Mouse (Mus musculus) lung, postnatal 0 days (tissue): ENCODE data around the gene Skap1. TPM values are rescaled to one million over a fixed set of nuclear protein-coding genes. Genes with fewer than 3 reads are reported as not detected.
"Not testable (repeated sequence)": the region's sequence is repeated elsewhere in the genome, so short reads cannot be mapped to it uniquely, and the experiment has no call there.

Experiments
- ATAC-seq: fragments of 200-750 bp; cut with Nextera tagmentation; 2 replicates; pipeline ENCODE4 v1.8.0; 2017; ENCODE audit warnings: moderate library complexity
- DNase-seq: peaks from one replicate; pipeline ENCODE4 v3.0.0-alpha.2; 2016; ENCODE audit warnings: low spot score
- H3K27ac ChIP-seq: fragments of 300-500 bp; sonication (generic); 2 replicates; pipeline ENCODE4 v1.5.1; 2014; ENCODE audit warnings: antibody characterized with exemption, mild to moderate bottlenecking, low read length, mixed read lengths
- H3K27me3 ChIP-seq: fragments of 300-500 bp; sonication (generic); replicated peaks from 2 replicates; pipeline ENCODE4 v1.6.1; 2014; ENCODE audit warnings: low read length, mixed read lengths; ENCODE audit not compliant: insufficient read depth
- H3K36me3 ChIP-seq: fragments of 300-500 bp; sonication (generic); 2 replicates; pipeline ENCODE4 v1.6.1; 2014; ENCODE audit warnings: low read length, mixed read lengths; ENCODE audit not compliant: insufficient read depth
- H3K4me1 ChIP-seq: fragments of 300-500 bp; sonication (generic); 2 replicates; pipeline ENCODE4 v1.6.1; 2014; ENCODE audit warnings: antibody characterized with exemption, low read depth, low read length, mixed read lengths; ENCODE audit not compliant: insufficient read depth
- H3K4me2 ChIP-seq: fragments of 300-500 bp; sonication (generic); replicated peaks from 2 replicates; pipeline ENCODE4 v1.6.1; 2014; ENCODE audit warnings: low read depth, mild to moderate bottlenecking, low read length, moderate library complexity, mixed read lengths
- H3K4me3 ChIP-seq: fragments of 300-500 bp; sonication (generic); 2 replicates; pipeline ENCODE4 v1.5.1; 2014; ENCODE audit warnings: low read depth, low read length
- H3K9ac ChIP-seq: fragments of 300-500 bp; sonication (generic); replicated peaks from 2 replicates; pipeline ENCODE4 v1.6.1; 2014; ENCODE audit warnings: low read depth, mild to moderate bottlenecking
- H3K9me3 ChIP-seq: fragments of 300-500 bp; sonication (generic); 2 replicates; pipeline ENCODE4 v1.6.1; 2016; ENCODE audit warnings: low read length, mixed read lengths
- CTCF ChIP-seq: IDR thresholded peaks from 2 replicates; pipeline ENCODE4 v1.5.1; 2016; ENCODE audit warnings: antibody characterized with exemption, mild to moderate bottlenecking
- EP300 ChIP-seq: IDR thresholded peaks from 2 replicates; pipeline ENCODE4 v1.6.1; 2016; ENCODE audit warnings: antibody characterized with exemption, mild to moderate bottlenecking, control low read depth
- WGBS: fragments of 180-500 bp; shearing (Covaris S2); extraction: QIAGEN DNeasy Blood & Tissue Kit; methylation state at CpG from one replicate; pipeline ENCODE4 v1.1.7; 2014; 5-methylcytosine and 5-hydroxymethylcytosine counted together
- polyA plus RNA-seq: library from polyadenylated mRNA; unstranded; fragments of >200 nt; fragmentation: Nextera tagmentation; extraction: Ambion mirVana; gene quantifications from 2 replicates; pipeline ENCODE4 v1.2.1, GENCODE M21; 2015

Skap1 gene
- polyA plus RNA-seq, 1 experiment from 2014 or later = 0.73 TPM

- H3K9ac ChIP-seq = no peak overlapping the region
- ATAC-seq (no peak), DNase-seq (no peak)
- H3K4me2 ChIP-seq = no peak overlapping the region
- H3K27me3 ChIP-seq = no peaks in the 10 kb centered on the region
- WGBS = 72% methylated on average over 5 of the region's 5 CpGs
- 0 out of 2 replicates have a peak, but pooled peaks cover 3% of the 10 kb centered on the region for H3K4me1 ChIP-seq
- H3K9me3 ChIP-seq = no peaks in the 10 kb centered on the region
- TF ChIP-seq CTCF (no peak), EP300 (no peak)
- H3K36me3 ChIP-seq = no peaks in the 10 kb centered on the region
- no peak overlapping the region for H3K27ac ChIP-seq
- no peak overlapping the region for H3K4me3 ChIP-seq
Observed at GRCm38 (mm10) chr11:96780306-96780705, 315.9 kb downstream of the Skap1 start.

- ATAC-seq (no peak), DNase-seq (no peak)
- Histone ChIP-seq H3K27me3 (no peaks in the 10 kb centered on the region), H3K4me2 (no peak overlapping the region), H3K9ac (no peak overlapping the region), H3K27ac (no peak overlapping the region), H3K36me3 (no peaks in the 10 kb centered on the region), H3K4me1 (0 out of 2 replicates have a peak, but pooled peaks cover 2% of the 10 kb centered on the region), H3K4me3 (no peak overlapping the region), H3K9me3 (no peaks in the 10 kb centered on the region)
- 52% methylated on average over 2 of the region's 2 CpGs for WGBS
- TF ChIP-seq CTCF (peak; percentile 57), EP300 (no peak)
Observed at GRCm38 (mm10) chr11:96781425-96781824, 317.0 kb downstream of the Skap1 start.

- 14% methylated on average over 7 of the region's 7 CpGs for WGBS
- TF ChIP-seq CTCF = peak; percentile 77
- not testable (repeated sequence) for H3K4me3 ChIP-seq, H3K9ac ChIP-seq, H3K4me1 ChIP-seq, ATAC-seq, H3K4me2 ChIP-seq, H3K27me3 ChIP-seq, H3K27ac ChIP-seq, H3K9me3 ChIP-seq, H3K36me3 ChIP-seq
- peak; percentile 63 for DNase-seq
Observed at GRCm38 (mm10) chr11:96784847-96785246, 320.5 kb downstream of the Skap1 start.

GRCm38 (mm10) chr11:96786731-96787450 is 322.5 kb downstream of the Skap1 start:
- no peaks in the 10 kb centered on the region for H3K27me3 ChIP-seq
- H3K36me3 ChIP-seq = no peaks in the 10 kb centered on the region
- H3K4me1 ChIP-seq = peaks cover 5% of the 10 kb centered on the region; the same call in 1 of the 2 replicates
- no peak for ATAC-seq
- no peak for DNase-seq
- no peak overlapping the region for H3K4me3 ChIP-seq
- H3K9ac ChIP-seq = no peak overlapping the region
- no peak overlapping the region for H3K27ac ChIP-seq
- H3K4me2 ChIP-seq = no peak overlapping the region
- no peak for TF ChIP-seq CTCF
- no peak for TF ChIP-seq EP300
- H3K9me3 ChIP-seq = no peaks in the 10 kb centered on the region
- WGBS = 33% methylated on average over 9 of the region's 9 CpGs

- Histone ChIP-seq H3K36me3 (no peaks in the 10 kb centered on the region), H3K27me3 (no peaks in the 10 kb centered on the region), H3K9me3 (no peaks in the 10 kb centered on the region), H3K4me3 (peak within 1 kb of the TSS; percentile 84), H3K9ac (peak within 1 kb of the TSS; percentile 58), H3K4me1 (peaks cover 5% of the 10 kb centered on the region; the same call in 1 of the 2 replicates), H3K27ac (peak within 1 kb of the TSS; percentile 81), H3K4me2 (peak within 1 kb of the TSS; percentile 49)
- DNase-seq = peak; percentile 96
- peak; percentile 98 for ATAC-seq
- TF ChIP-seq CTCF (no peak), EP300 (0 out of 2 replicates have a peak, but pooled peaks have one; percentile 22)
- under 1% methylated on average over 92 of the region's 93 CpGs for WGBS
Observed at GRCm38 (mm10) chr11:96788871-96789795, 324.7 kb downstream of the Skap1 start, which contains the start of gene Cbx1. Gene Cbx1, plus strand, starts transcription at chr11:96789127.

GRCm38 (mm10) chr11:96789990-96790389 is 325.6 kb downstream of the Skap1 start:
- 9% methylated on average over 5 of the region's 5 CpGs for WGBS
- Histone ChIP-seq H3K9me3 (no peaks in the 10 kb centered on the region), H3K27ac (no peak overlapping the region), H3K4me3 (peak overlapping the region; percentile 84), H3K27me3 (no peaks in the 10 kb centered on the region), H3K4me2 (peak overlapping the region; percentile 49), H3K4me1 (peaks cover 5% of the 10 kb centered on the region; the same call in 1 of the 2 replicates), H3K36me3 (no peaks in the 10 kb centered on the region), H3K9ac (peak overlapping the region; percentile 58; the same call in 1 of the 2 replicates)
- peak; percentile 44 for TF ChIP-seq CTCF
- TF ChIP-seq EP300 = no peak
- DNase-seq (no peak), ATAC-seq (no peak)
